ENCODE assay signal across 13 mouse cellular contexts in genomic region chr4:109439101-109439500, GRCm38 (mm10). TPM values are rescaled to one million over a fixed set of nuclear protein-coding genes. Genes with fewer than 3 reads are reported as not detected.
DNase-seq lines count a peak whose midpoint lies in the region; ATAC-seq and TF ChIP-seq lines count a peak whose summit lies in the region.
"Had no signal": no experiment of that assay in that cellular context is flagged by ENCODE, and none has a peak within 500 bp of the region (broad histone marks: within the 10 kb centered on the region; RNA-seq: fewer than 3 reads in every experiment).

No protein-coding gene starts in this region.

- TF ChIP-seq CTCF in gastrocnemius, adult 2 months (IDR thresholded peaks at IDR 0.05): no peak
- 0 out of 2 replicates have a peak, but pooled peaks have one; percentile 4 for TF ChIP-seq CTCF in lung, embryonic 14.5 days (IDR thresholded peaks at IDR 0.05; ENCODE audit: low read depth)
- TF ChIP-seq CTCF in bone marrow, adult 2 months (IDR thresholded peaks at IDR 0.05; ENCODE audit: control insufficient read depth, insufficient read depth, low read length): 0 out of 2 replicates have a peak, but pooled peaks have one; percentile 7
- TF ChIP-seq CTCF in liver, embryonic 14.5 days (IDR thresholded peaks at IDR 0.05; ENCODE audit: low read depth): peak; percentile 51

- H3K27ac ChIP-seq in gastrocnemius, adult 2 months: peak overlapping the region; percentile 40; the same call in 1 of the 2 replicates
- no peak overlapping the region; the same call in 1 of the 2 replicates for H3K27ac ChIP-seq in lung, embryonic 14.5 days (ENCODE audit: low read depth)
- peak overlapping the region; percentile 95; the same call in 1 of the 2 replicates for H3K27ac ChIP-seq in bone marrow, adult 2 months (ENCODE audit: control insufficient read depth, insufficient read depth, low read depth, low read length, poor library complexity)
- H3K27ac ChIP-seq in liver, embryonic 14.5 days: peak overlapping the region; percentile 98
- H3K27ac ChIP-seq: midbrain, embryonic 13.5 days had no signal

- H3K4me2 ChIP-seq in lung, embryonic 14.5 days: no peak overlapping the region
- peak overlapping the region; percentile 66 for H3K4me2 ChIP-seq in liver, embryonic 14.5 days (ENCODE audit: low read depth)
- H3K4me2 ChIP-seq: midbrain, embryonic 13.5 days had no signal

- no peak for ATAC-seq in lung, embryonic 14.5 days (ENCODE audit: insufficient read depth)
- ATAC-seq in liver, embryonic 14.5 days (ENCODE audit: insufficient read depth): no peak
- no peak for ATAC-seq in activated CD4-positive, CD25-positive, alpha-beta regulatory T cell, adult 4 months
- ATAC-seq: midbrain, embryonic 13.5 days had no signal

- no peak for TF ChIP-seq EP300 in liver, embryonic 14.5 days (IDR thresholded peaks at IDR 0.05; ENCODE audit: low read depth)

- DNase-seq in gastrocnemius, adult 2 months: no peak
- DNase-seq in gastrocnemius, postnatal 25 days: no peak
- DNase-seq in lung, embryonic 14.5 days: no peak
- no peak for DNase-seq in lung, postnatal 14 days
- DNase-seq in liver, embryonic 14.5 days (ENCODE audit: low read depth in 3 of 3, low spot score in 3 of 3): no peak
- no peak for DNase-seq in testis, postnatal 14 days (ENCODE audit: low spot score)
- DNase-seq: adrenal gland, postnatal 14 days; cerebellum, adult 11 months; embryo, embryonic 11 days; right cerebral cortex, postnatal 4 days had no signal

- H3K36me3 ChIP-seq in lung, embryonic 14.5 days (ENCODE audit: insufficient read depth): 0 out of 2 replicates have a peak, but pooled peaks cover 4% of the 10 kb centered on the region
- H3K36me3 ChIP-seq in liver, embryonic 14.5 days (replicated peaks; ENCODE audit: control insufficient read depth, insufficient read depth, low read depth): peaks cover 33% of the 10 kb centered on the region

- intact Hi-C loops in gastrocnemius, adult 2 months (cut with DNase I): loop anchor here (5.0 kb wide), 2 partner anchors 38 to 288 kb away; no protein-coding TSS in a partner anchor

- no peak overlapping the region for H3K9ac ChIP-seq in lung, embryonic 14.5 days
- peak overlapping the region; percentile 76 for H3K9ac ChIP-seq in liver, embryonic 14.5 days (replicated peaks)
- H3K9ac ChIP-seq: midbrain, embryonic 13.5 days had no signal

- H3K4me1 ChIP-seq in lung, embryonic 14.5 days (ENCODE audit: insufficient read depth): no peaks in the 10 kb centered on the region
- peaks cover 4% of the 10 kb centered on the region; the same call in 1 of the 2 replicates for H3K4me1 ChIP-seq in bone marrow, adult 2 months (ENCODE audit: control insufficient read depth, insufficient read depth, low read length)
- H3K4me1 ChIP-seq in liver, embryonic 14.5 days (replicated peaks; ENCODE audit: control insufficient read depth in 2 of 2, insufficient read depth in 2 of 2, low read length in 1 of 2): peaks cover 61 to 64% of the 10 kb centered on the region in 2 experiments
- H3K4me1 ChIP-seq: midbrain, embryonic 13.5 days had no signal

- no peaks in the 10 kb centered on the region for H3K9me3 ChIP-seq in lung, embryonic 14.5 days (ENCODE audit: low read depth, low read length)
- H3K9me3 ChIP-seq in liver, embryonic 14.5 days (ENCODE audit: control insufficient read depth, low read length): no peaks in the 10 kb centered on the region
- H3K9me3 ChIP-seq: midbrain, embryonic 13.5 days had no signal

- no peaks in the 10 kb centered on the region for H3K27me3 ChIP-seq in lung, embryonic 14.5 days (ENCODE audit: insufficient read depth, low read length)
- no peaks in the 10 kb centered on the region for H3K27me3 ChIP-seq in liver, embryonic 14.5 days (ENCODE audit: control insufficient read depth, insufficient read depth, low read length)
- H3K27me3 ChIP-seq: midbrain, embryonic 13.5 days had no signal

- no peak overlapping the region for H3K4me3 ChIP-seq in gastrocnemius, adult 2 months
- no peak overlapping the region for H3K4me3 ChIP-seq in lung, embryonic 14.5 days (ENCODE audit: low read depth, low read length)
- H3K4me3 ChIP-seq in bone marrow, adult 2 months (replicated peaks; ENCODE audit: control insufficient read depth, low read depth, low read length): no peak overlapping the region
- H3K4me3 ChIP-seq in liver, embryonic 14.5 days (ENCODE audit: insufficient read depth in 1 of 2, low read depth in 2 of 2, low read length in 2 of 2): peak overlapping the region in 1 of 2 experiments; percentile 33; a peak in 2 of 4 replicates
- H3K4me3 ChIP-seq: midbrain, embryonic 13.5 days had no signal

- 79% methylated on average over 8 of the region's 8 CpGs for WGBS in lung, embryonic 14.5 days
- WGBS in bone marrow, adult 2 months: 52% methylated on average over 8 of the region's 8 CpGs
- WGBS in liver, embryonic 14.5 days (ENCODE audit: insufficient replicate concordance): 45% methylated on average over 8 of the region's 8 CpGs

- TF ChIP-seq POLR2A in bone marrow, adult 2 months (IDR thresholded peaks at IDR 0.05; ENCODE audit: borderline replicate concordance, control insufficient read depth, low read depth, low read length): no peak

RNA-seq across cellular contexts. Expression of gene Ttc39a, which starts 32.7 kb away (rescaled TPM):
- total RNA-seq in gastrocnemius, adult 2 months (2021): under 1 TPM in 1 of 2 experiments, not detected in 1; 0.15 TPM
- under 1 TPM; 0.18 to 0.64 TPM for total RNA-seq in gastrocnemius, postnatal 25 days (2021)
- 5.5 and 5.9 TPM in 2 replicates for polyA plus RNA-seq in lung, embryonic 14.5 days (2014; fragmentation: Nextera tagmentation; extraction: Ambion mirVana)
- polyA plus RNA-seq in bone marrow, adult 2 months (2011; ENCODE audit: insufficient read depth, insufficient read length, low replicate concordance, missing spikeins): 3.4 and 4.0 TPM in 2 replicates
- polyA plus RNA-seq in liver, embryonic 14.5 days (2012; rRNA removed): 8.7 and 11.7 TPM in 2 replicates
- polyA plus RNA-seq in liver, embryonic 14.5 days (2014; fragmentation: Nextera tagmentation; extraction: Ambion mirVana): 13.6 and 15.4 TPM in 2 replicates
- polyA plus RNA-seq in activated CD4-positive, CD25-positive, alpha-beta regulatory T cell, adult 4 months (2017; shearing (Covaris generic)): not detected

RNA-seq across cellular contexts. Expression of gene Rnf11, which starts 45.4 kb away (rescaled TPM):
- 100 to 1,000 TPM; 134 to 137 TPM for total RNA-seq in gastrocnemius, adult 2 months (2021)
- total RNA-seq in gastrocnemius, postnatal 25 days (2021): 100 to 1,000 TPM in 1 of 2 experiments, 10 to 100 TPM in 1; 95.4 to 123 TPM
- polyA plus RNA-seq in lung, embryonic 14.5 days (2014; fragmentation: Nextera tagmentation; extraction: Ambion mirVana): 54.6 and 54.7 TPM in 2 replicates
- 32.8 and 39.8 TPM in 2 replicates for polyA plus RNA-seq in bone marrow, adult 2 months (2011; ENCODE audit: insufficient read depth, insufficient read length, low replicate concordance, missing spikeins)
- polyA plus RNA-seq in liver, embryonic 14.5 days (2012; rRNA removed): 13.6 and 22.2 TPM in 2 replicates
- polyA plus RNA-seq in liver, embryonic 14.5 days (2014; fragmentation: Nextera tagmentation; extraction: Ambion mirVana): 39.1 and 40.7 TPM in 2 replicates
- polyA plus RNA-seq in activated CD4-positive, CD25-positive, alpha-beta regulatory T cell, adult 4 months (2017; shearing (Covaris generic)): 1 to 10 TPM; 4.4 to 6.9 TPM
